Mouse (Mus musculus): ENCODE results near the gene Sema6d. TPM values are rescaled to one million over a fixed set of nuclear protein-coding genes. Genes with fewer than 3 reads are reported as not detected.

The Sema6d gene
- polyA plus RNA-seq, 1 experiment from 2014 or later = 8.3 TPM

GRCm38 (mm10) chr2:124523667-124524066 is 433.9 kb downstream of the Sema6d start:
- DNase-seq (ENCODE audit: low spot score) = no peak
- H3K4me1 ChIP-seq = no peaks in the 10 kb centered on the region
- WGBS = 90% methylated on average over 6 of the region's 6 CpGs
- H3K36me3 ChIP-seq (replicated peaks) = no peaks in the 10 kb centered on the region
- no peaks in the 10 kb centered on the region for H3K9me3 ChIP-seq
- H3K4me3 ChIP-seq = no peak overlapping the region
- no peak overlapping the region for H3K27ac ChIP-seq (replicated peaks)
- no peaks in the 10 kb centered on the region for H3K27me3 ChIP-seq (replicated peaks; ENCODE audit: low read depth, poor library complexity, severe bottlenecking)

- H3K27me3 ChIP-seq (replicated peaks; ENCODE audit: low read depth, poor library complexity, severe bottlenecking) = no peaks in the 10 kb centered on the region
- H3K27ac ChIP-seq (replicated peaks) = no peak overlapping the region
- 86% methylated on average over 3 of the region's 3 CpGs for WGBS
- no peaks in the 10 kb centered on the region for H3K4me1 ChIP-seq
- no peak for DNase-seq (ENCODE audit: low spot score)
- no peaks in the 10 kb centered on the region for H3K36me3 ChIP-seq (replicated peaks)
- H3K4me3 ChIP-seq = no peak overlapping the region
- no peaks in the 10 kb centered on the region for H3K9me3 ChIP-seq
These were observed 434.4 kb downstream of the Sema6d start for GRCm38 (mm10) chr2:124524167-124524566.

DNA sequence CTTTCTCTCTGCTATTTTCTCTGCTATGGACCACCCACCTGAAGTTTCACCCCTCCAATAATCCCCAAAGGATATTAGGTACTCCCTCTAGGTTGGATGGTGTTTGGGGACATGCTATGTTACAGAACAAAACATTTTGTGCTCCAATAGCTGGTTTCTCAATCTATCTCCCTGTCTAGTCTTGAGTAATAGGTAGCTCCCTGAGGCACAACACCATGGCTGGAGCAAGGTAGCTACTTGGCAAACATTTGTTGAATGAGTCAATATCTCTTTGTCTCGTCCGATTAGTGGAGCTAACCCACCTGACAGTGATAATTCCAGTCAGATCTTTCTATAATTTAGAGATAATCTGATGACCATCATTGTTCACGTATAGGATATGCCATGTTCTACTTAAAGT is 437.9 kb downstream of the Sema6d start:
- DNase-seq (ENCODE audit: low spot score) = no peak
- 88% methylated on average over 3 of the region's 3 CpGs for WGBS
- Histone ChIP-seq H3K4me3 (no peak overlapping the region), H3K27ac (replicated peaks) (no peak overlapping the region), H3K9me3 (no peaks in the 10 kb centered on the region), H3K4me1 (no peaks in the 10 kb centered on the region), H3K27me3 (replicated peaks; ENCODE audit: low read depth, poor library complexity, severe bottlenecking) (no peaks in the 10 kb centered on the region), H3K36me3 (replicated peaks) (no peaks in the 10 kb centered on the region)

- Histone ChIP-seq H3K36me3 (replicated peaks) (no peaks in the 10 kb centered on the region), H3K9me3 (no peaks in the 10 kb centered on the region), H3K4me3 (no peak overlapping the region), H3K4me1 (no peaks in the 10 kb centered on the region), H3K27me3 (replicated peaks; ENCODE audit: low read depth, poor library complexity, severe bottlenecking) (no peaks in the 10 kb centered on the region), H3K27ac (replicated peaks) (no peak overlapping the region)
- 87% methylated on average over 2 of the region's 2 CpGs for WGBS
- no peak for DNase-seq (ENCODE audit: low spot score)
These were observed 440.7 kb downstream of the Sema6d start for GRCm38 (mm10) chr2:124530441-124530840.

DNA sequence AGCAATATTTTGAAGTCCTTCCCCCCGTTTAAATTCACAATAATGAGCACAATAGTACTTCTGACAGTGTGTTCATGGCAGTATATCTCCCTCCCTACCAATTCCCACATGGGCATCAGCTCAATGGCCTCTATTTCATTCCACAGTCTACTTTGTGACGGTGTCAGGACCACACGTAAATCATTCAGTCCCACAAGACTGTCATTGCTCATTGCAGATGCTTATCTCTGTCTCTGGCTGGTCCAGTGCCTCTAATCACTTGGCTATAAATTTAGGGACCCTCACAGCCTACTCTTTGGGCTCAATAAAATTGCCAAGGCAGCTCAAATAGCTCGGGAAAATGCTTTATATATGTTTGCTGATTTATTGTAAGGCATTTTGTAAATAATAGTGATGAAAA is 441.3 kb downstream of the Sema6d start:
- no peaks in the 10 kb centered on the region for H3K27me3 ChIP-seq (replicated peaks; ENCODE audit: low read depth, poor library complexity, severe bottlenecking)
- H3K27ac ChIP-seq (replicated peaks) = no peak overlapping the region
- H3K4me3 ChIP-seq = no peak overlapping the region
- WGBS = 83% methylated on average over 4 of the region's 4 CpGs
- DNase-seq (ENCODE audit: low spot score) = no peak
- H3K4me1 ChIP-seq = no peaks in the 10 kb centered on the region
- no peaks in the 10 kb centered on the region for H3K36me3 ChIP-seq (replicated peaks)
- H3K9me3 ChIP-seq = no peaks in the 10 kb centered on the region

DNA sequence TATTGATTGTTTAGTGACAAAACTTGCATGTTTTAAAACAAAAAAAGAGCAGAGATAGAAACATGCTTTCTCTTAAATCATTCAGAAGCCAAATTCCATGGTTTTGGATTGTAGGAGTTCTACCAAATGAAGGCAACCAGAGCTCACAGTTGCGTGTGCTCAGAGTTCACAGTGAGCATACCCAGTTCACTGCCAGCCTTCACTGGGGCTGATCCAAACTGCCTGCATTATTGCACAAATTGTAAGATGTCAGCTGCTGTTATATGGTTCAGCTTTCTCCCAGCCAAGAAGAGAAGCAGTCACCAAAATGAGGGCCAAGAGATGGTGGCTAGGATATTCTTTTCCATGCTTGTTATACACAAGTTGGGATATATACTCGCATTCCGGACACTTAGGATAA is 443.1 kb downstream of the Sema6d start:
- Histone ChIP-seq H3K27ac (replicated peaks) (no peak overlapping the region), H3K9me3 (no peaks in the 10 kb centered on the region), H3K4me1 (peaks cover 4% of the 10 kb centered on the region; the same call in 1 of the 2 replicates), H3K4me3 (no peak overlapping the region), H3K36me3 (replicated peaks) (no peaks in the 10 kb centered on the region), H3K27me3 (replicated peaks; ENCODE audit: low read depth, poor library complexity, severe bottlenecking) (no peaks in the 10 kb centered on the region)
- 93% methylated on average over 3 of the region's 3 CpGs for WGBS
- no peak for DNase-seq (ENCODE audit: low spot score)

- peaks cover 4% of the 10 kb centered on the region; the same call in 1 of the 2 replicates for H3K4me1 ChIP-seq
- H3K4me3 ChIP-seq = no peak overlapping the region
- no peaks in the 10 kb centered on the region for H3K9me3 ChIP-seq
- no peak overlapping the region for H3K27ac ChIP-seq (replicated peaks)
- no peaks in the 10 kb centered on the region for H3K36me3 ChIP-seq (replicated peaks)
- no peaks in the 10 kb centered on the region for H3K27me3 ChIP-seq (replicated peaks; ENCODE audit: low read depth, poor library complexity, severe bottlenecking)
- DNase-seq (ENCODE audit: low spot score) = no peak
- WGBS = 89% methylated on average over 6 of the region's 6 CpGs
These were observed 443.8 kb downstream of the Sema6d start for GRCm38 (mm10) chr2:124533602-124534001.

DNA sequence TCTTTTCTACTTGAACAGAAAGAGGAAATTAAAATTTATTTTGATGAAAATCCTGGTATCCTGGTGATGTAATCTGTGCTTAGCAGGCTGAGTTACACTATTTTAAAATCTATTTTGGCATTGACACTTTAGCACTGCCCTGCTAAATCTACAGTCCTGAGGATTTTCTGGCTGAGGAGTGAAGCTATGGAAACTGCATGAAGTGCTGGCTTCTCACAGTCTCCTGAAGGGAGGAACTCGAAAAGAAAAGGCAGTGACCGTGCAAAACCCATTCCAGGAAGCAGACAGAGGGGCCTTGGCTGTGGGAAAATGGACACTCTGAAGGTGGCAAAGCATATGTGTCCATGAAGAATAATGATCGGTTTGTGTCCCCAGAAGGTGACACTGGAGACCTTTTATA is 460.5 kb downstream of the Sema6d start:
- Histone ChIP-seq H3K27me3 (replicated peaks; ENCODE audit: low read depth, poor library complexity, severe bottlenecking) (no peaks in the 10 kb centered on the region), H3K27ac (replicated peaks) (no peak overlapping the region), H3K4me1 (peaks cover 3% of the 10 kb centered on the region; the same call in 1 of the 2 replicates), H3K36me3 (replicated peaks) (no peaks in the 10 kb centered on the region), H3K9me3 (no peaks in the 10 kb centered on the region), H3K4me3 (no peak overlapping the region)
- WGBS = 80% methylated on average over 3 of the region's 3 CpGs
- no peak for DNase-seq (ENCODE audit: low spot score)

DNA sequence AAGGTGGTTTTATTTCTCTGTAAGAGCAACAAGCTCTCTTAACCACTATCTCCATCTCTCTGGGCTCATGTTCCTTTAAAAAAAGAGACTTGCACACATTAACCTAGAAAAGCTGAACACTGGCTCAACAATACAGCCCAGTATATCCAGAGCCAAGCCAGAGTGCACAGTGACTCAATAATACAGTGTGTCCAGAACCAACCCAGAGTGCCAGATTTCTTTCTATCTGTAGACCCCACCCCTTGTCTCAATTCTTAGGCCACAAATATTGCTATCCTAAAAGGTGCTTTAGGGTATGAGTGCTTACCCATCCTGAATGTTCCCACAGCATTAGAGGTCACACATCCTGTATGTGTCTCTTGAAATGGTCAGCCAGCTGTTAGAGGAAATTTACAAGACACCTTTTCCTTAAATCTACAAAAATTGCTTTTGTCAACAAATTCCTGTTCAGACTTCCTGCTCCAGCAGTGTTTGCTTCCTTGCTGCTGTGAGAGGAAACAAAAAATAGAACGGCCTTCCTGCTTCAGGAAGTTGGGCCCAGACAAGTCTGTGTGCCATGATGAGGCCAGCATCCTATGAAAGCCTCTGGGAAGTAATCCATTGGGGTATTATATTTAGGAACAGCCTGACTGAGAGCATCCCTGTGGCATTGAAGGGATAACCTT is 465.1 kb downstream of the Sema6d start:
- Histone ChIP-seq H3K27ac (replicated peaks) (no peak overlapping the region), H3K4me1 (peaks cover 3% of the 10 kb centered on the region; the same call in 1 of the 2 replicates), H3K4me3 (no peak overlapping the region), H3K36me3 (replicated peaks) (no peaks in the 10 kb centered on the region), H3K9me3 (no peaks in the 10 kb centered on the region), H3K27me3 (replicated peaks; ENCODE audit: low read depth, poor library complexity, severe bottlenecking) (no peaks in the 10 kb centered on the region)
- 57% methylated on average over 1 of the region's 1 CpGs for WGBS
- no peak for DNase-seq (ENCODE audit: low spot score)

GRCm38 (mm10) chr2:124556861-124557499 is 467.2 kb downstream of the Sema6d start:
- no peaks in the 10 kb centered on the region for H3K36me3 ChIP-seq (replicated peaks)
- WGBS = 87% methylated on average over 5 of the region's 5 CpGs
- no peak overlapping the region for H3K27ac ChIP-seq (replicated peaks)
- no peaks in the 10 kb centered on the region for H3K27me3 ChIP-seq (replicated peaks; ENCODE audit: low read depth, poor library complexity, severe bottlenecking)
- H3K4me3 ChIP-seq = no peak overlapping the region
- DNase-seq (ENCODE audit: low spot score) = no peak
- peaks cover 3% of the 10 kb centered on the region; the same call in 1 of the 2 replicates for H3K4me1 ChIP-seq
- H3K9me3 ChIP-seq = no peaks in the 10 kb centered on the region

DNA sequence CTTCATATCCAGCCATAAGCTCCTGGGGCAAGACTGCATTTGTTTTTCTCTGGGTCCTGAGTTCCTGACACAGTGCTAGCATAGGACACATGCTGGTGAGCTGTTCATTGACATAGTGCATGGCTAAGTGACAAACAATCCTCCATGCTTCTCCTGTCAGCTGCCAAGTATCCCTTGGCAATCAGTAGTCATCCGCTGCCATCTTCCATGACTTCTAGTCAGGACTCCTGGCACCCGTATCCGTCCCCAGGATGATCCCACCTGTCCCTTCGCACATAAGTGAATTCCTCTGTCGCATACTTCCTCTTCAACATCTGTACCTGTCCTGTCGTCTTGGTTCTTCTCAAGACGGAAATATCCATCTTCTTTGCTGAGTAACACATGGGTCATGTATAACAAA is 468.3 kb downstream of the Sema6d start:
- Histone ChIP-seq H3K4me3 (no peak overlapping the region), H3K9me3 (no peaks in the 10 kb centered on the region), H3K36me3 (replicated peaks) (no peaks in the 10 kb centered on the region), H3K4me1 (peaks cover 6% of the 10 kb centered on the region), H3K27ac (replicated peaks) (no peak overlapping the region), H3K27me3 (replicated peaks; ENCODE audit: low read depth, poor library complexity, severe bottlenecking) (no peaks in the 10 kb centered on the region)
- WGBS = 94% methylated on average over 7 of the region's 7 CpGs
- no peak for DNase-seq (ENCODE audit: low spot score)

GRCm38 (mm10) chr2:124561668-124562067 is 471.9 kb downstream of the Sema6d start:
- 79% methylated on average over 5 of the region's 5 CpGs for WGBS
- Histone ChIP-seq H3K27me3 (replicated peaks; ENCODE audit: low read depth, poor library complexity, severe bottlenecking) (no peaks in the 10 kb centered on the region), H3K9me3 (no peaks in the 10 kb centered on the region), H3K27ac (replicated peaks) (no peak overlapping the region), H3K36me3 (replicated peaks) (no peaks in the 10 kb centered on the region), H3K4me3 (no peak overlapping the region), H3K4me1 (peaks cover 2% of the 10 kb centered on the region; the same call in 1 of the 2 replicates)
- DNase-seq (ENCODE audit: low spot score) = no peak

DNA sequence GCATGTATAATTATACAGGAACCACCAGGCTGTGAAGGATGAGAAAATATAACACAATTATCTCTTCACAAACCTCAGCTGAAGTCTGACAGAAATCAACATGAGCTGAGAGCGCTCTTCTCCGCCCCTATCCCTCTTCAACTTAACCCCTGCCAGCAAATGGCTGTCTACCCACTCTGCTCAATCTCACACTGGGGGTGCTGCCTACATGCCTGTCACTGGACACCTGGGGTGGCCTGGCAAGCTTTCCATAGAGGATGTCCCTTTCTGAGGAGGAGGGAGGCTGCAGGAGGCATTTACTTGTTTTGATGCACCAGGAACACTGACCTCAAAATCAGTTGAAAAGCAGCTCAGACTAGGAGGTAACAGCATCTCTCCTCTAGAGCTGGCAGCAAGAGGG is 472.3 kb downstream of the Sema6d start:
- 58% methylated on average over 2 of the region's 2 CpGs for WGBS
- Histone ChIP-seq H3K27me3 (replicated peaks; ENCODE audit: low read depth, poor library complexity, severe bottlenecking) (no peaks in the 10 kb centered on the region), H3K27ac (replicated peaks) (no peak overlapping the region), H3K36me3 (replicated peaks) (no peaks in the 10 kb centered on the region), H3K4me1 (peaks cover 2% of the 10 kb centered on the region; the same call in 1 of the 2 replicates), H3K9me3 (no peaks in the 10 kb centered on the region), H3K4me3 (no peak overlapping the region)
- no peak for DNase-seq (ENCODE audit: low spot score)
